Mouse (Mus musculus): ENCODE data around the gene Pop5. TPM values are rescaled to one million over a fixed set of nuclear protein-coding genes. Genes with fewer than 3 reads are reported as not detected.
A peak's percentile ranks its signal among the peaks of the same experiment; 100 is the strongest.

Gene Pop5
- polyA plus RNA-seq, 1 experiment from 2014 or later, result 161 TPM

DNA sequence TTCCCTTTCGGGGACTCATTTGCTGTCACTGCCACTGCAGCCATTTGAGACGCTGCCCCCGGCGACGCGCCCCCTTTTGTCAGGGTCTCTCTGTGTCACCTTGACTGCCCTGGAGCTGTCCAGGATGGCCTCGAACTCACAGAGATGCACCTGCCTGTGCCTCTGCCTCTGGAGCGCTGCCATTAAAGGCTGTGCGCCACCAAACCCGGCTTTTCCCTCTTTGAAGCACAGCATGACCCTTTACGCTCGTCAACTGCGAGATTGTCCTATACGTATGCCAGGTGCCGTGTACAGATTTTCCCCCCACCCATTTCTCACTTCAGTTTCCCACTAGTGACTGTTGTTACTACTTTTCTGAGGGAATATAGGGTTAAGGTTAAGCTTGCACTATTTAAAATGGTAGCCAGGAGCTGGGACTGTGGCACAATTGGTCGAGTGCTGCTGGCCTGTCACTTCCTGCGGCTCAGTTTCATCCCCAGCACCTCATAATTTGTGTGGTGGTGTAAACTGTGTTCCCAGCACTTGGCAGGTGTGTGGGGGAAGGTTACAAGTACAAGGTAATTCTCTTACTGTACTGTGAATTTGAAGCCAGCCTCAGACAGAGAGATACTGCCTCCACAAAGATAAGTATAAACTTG is 44.5 kb downstream of the Pop5 start:
- Histone ChIP-seq H3K27ac (peak overlapping the region; percentile 65; the same call in 1 of the 2 replicates), H3K4me2 (ENCODE audit: low read length) (peak overlapping the region; percentile 79), H3K4me3 (replicated peaks; ENCODE audit: low read depth, low read length) (peak overlapping the region; percentile 91), H3K4me1 (replicated peaks; ENCODE audit: insufficient read depth, low read length) (no peaks in the 10 kb centered on the region), H3K27me3 (ENCODE audit: insufficient read depth, low read length) (no peaks in the 10 kb centered on the region), H3K9ac (ENCODE audit: low read depth, low read length) (peak overlapping the region; percentile 85), H3K36me3 (ENCODE audit: insufficient read depth, low read length) (peaks cover 14% of the 10 kb centered on the region), H3K9me3 (replicated peaks; ENCODE audit: low read length) (no peaks in the 10 kb centered on the region)
- no peak for TF ChIP-seq CTCF (IDR thresholded peaks at IDR 0.05; ENCODE audit: low read depth)
- 4% methylated on average over 17 of the region's 17 CpGs for WGBS
- DNase-seq (ENCODE audit: low spot score), result no peak
- ATAC-seq (replicated peaks; ENCODE audit: low FRiP score, low read depth), result no peak

DNA sequence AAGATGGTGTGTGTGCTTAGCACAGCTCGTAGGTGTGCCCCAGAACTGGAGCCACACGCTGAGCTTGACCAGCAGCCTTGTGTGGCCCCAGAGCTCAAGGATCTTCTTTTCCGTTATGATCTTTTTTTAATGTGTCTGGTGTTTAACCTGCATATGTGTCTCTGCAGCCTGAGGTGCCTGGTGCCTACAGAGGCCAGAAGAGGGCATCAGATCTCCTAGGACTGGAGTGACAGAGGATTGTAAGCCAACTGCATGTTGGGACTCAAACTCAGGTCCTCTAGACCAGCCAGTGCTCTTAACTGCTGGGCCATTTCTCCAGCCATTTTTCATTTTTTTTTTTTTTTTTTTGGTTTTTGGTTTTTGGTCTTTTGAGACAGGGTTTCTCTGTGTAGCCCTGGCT is 49.1 kb downstream of the Pop5 start:
- no peak overlapping the region for H3K27ac ChIP-seq
- H3K4me1 ChIP-seq (replicated peaks; ENCODE audit: insufficient read depth, low read length), result no peaks in the 10 kb centered on the region
- 90% methylated on average over 3 of the region's 3 CpGs for WGBS
- H3K4me3 ChIP-seq (replicated peaks; ENCODE audit: low read depth, low read length), result no peak overlapping the region
- H3K27me3 ChIP-seq (ENCODE audit: insufficient read depth, low read length), result no peaks in the 10 kb centered on the region
- no peak overlapping the region for H3K9ac ChIP-seq (ENCODE audit: low read depth, low read length)
- ATAC-seq (replicated peaks; ENCODE audit: low FRiP score, low read depth) (no peak), DNase-seq (ENCODE audit: low spot score) (no peak)
- H3K36me3 ChIP-seq (ENCODE audit: insufficient read depth, low read length), result peaks cover 23% of the 10 kb centered on the region
- no peak overlapping the region for H3K4me2 ChIP-seq (ENCODE audit: low read length)
- H3K9me3 ChIP-seq (replicated peaks; ENCODE audit: low read length), result no peaks in the 10 kb centered on the region
- TF ChIP-seq CTCF (IDR thresholded peaks at IDR 0.05; ENCODE audit: low read depth), result peak; percentile 56

- DNase-seq (ENCODE audit: low spot score) (no peak), ATAC-seq (replicated peaks; ENCODE audit: low FRiP score, low read depth) (no peak)
- Histone ChIP-seq H3K4me3 (replicated peaks; ENCODE audit: low read depth, low read length) (no peak overlapping the region), H3K4me1 (replicated peaks; ENCODE audit: insufficient read depth, low read length) (peaks cover 10% of the 10 kb centered on the region; the same call in 1 of the 2 replicates), H3K27me3 (ENCODE audit: insufficient read depth, low read length) (no peaks in the 10 kb centered on the region), H3K36me3 (ENCODE audit: insufficient read depth, low read length) (peaks cover 41% of the 10 kb centered on the region), H3K4me2 (ENCODE audit: low read length) (no peak overlapping the region), H3K27ac (no peak overlapping the region), H3K9ac (ENCODE audit: low read depth, low read length) (no peak overlapping the region), H3K9me3 (replicated peaks; ENCODE audit: low read length) (no peaks in the 10 kb centered on the region)
- TF ChIP-seq CTCF (IDR thresholded peaks at IDR 0.05; ENCODE audit: low read depth), result peak; percentile 35; the same call in 1 of the 2 replicates
- 94% methylated on average over 8 of the region's 8 CpGs for WGBS
These were observed 58.5 kb downstream of the Pop5 start for GRCm38 (mm10) chr5:115294173-115294572.

Other genes starting within 250 kb of the Pop5 start
- gene Sppl3, start 224.7 kb upstream of the Pop5 start, polyA plus RNA-seq (2015; fragmentation: Nextera tagmentation; extraction: Ambion mirVana), result 19.0 and 39.4 TPM in 2 replicates
- gene Gm10401, start 137.5 kb upstream of the Pop5 start, polyA plus RNA-seq (2015; fragmentation: Nextera tagmentation; extraction: Ambion mirVana), result 26.6 and 31.3 TPM in 2 replicates
- 105 and 117 TPM in 2 replicates for gene Acads, start 116.5 kb upstream of the Pop5 start, polyA plus RNA-seq (2015; fragmentation: Nextera tagmentation; extraction: Ambion mirVana)
- gene Unc119b, start 100.9 kb upstream of the Pop5 start, polyA plus RNA-seq (2015; fragmentation: Nextera tagmentation; extraction: Ambion mirVana), result 40.8 and 42.7 TPM in 2 replicates
- gene Mlec, start 77.7 kb upstream of the Pop5 start, polyA plus RNA-seq (2015; fragmentation: Nextera tagmentation; extraction: Ambion mirVana), result 43.6 and 44.4 TPM in 2 replicates
- 0.87 and 1.2 TPM in 2 replicates for gene Cabp1, start 41.5 kb upstream of the Pop5 start, polyA plus RNA-seq (2015; fragmentation: Nextera tagmentation; extraction: Ambion mirVana)
- 120 and 124 TPM in 2 replicates for gene Rnf10, start 37.1 kb downstream of the Pop5 start, polyA plus RNA-seq (2015; fragmentation: Nextera tagmentation; extraction: Ambion mirVana)
- 44.7 and 46.6 TPM in 2 replicates for gene Coq5, start 43.8 kb downstream of the Pop5 start, polyA plus RNA-seq (2015; fragmentation: Nextera tagmentation; extraction: Ambion mirVana)
- gene Dynll1, start 65.2 kb downstream of the Pop5 start, polyA plus RNA-seq (2015; fragmentation: Nextera tagmentation; extraction: Ambion mirVana), result 1,395 and 1,475 TPM in 2 replicates
- gene Srsf9, start 91.3 kb downstream of the Pop5 start, polyA plus RNA-seq (2015; fragmentation: Nextera tagmentation; extraction: Ambion mirVana), result 234 and 251 TPM in 2 replicates
- gene Gatc, start 105.3 kb downstream of the Pop5 start, polyA plus RNA-seq (2015; fragmentation: Nextera tagmentation; extraction: Ambion mirVana), result 19.8 and 20.8 TPM in 2 replicates
- gene Triap1, start 105.4 kb downstream of the Pop5 start, polyA plus RNA-seq (2015; fragmentation: Nextera tagmentation; extraction: Ambion mirVana), result 58.7 and 59.0 TPM in 2 replicates
- gene Cox6a1, start 113.1 kb downstream of the Pop5 start, polyA plus RNA-seq (2015; fragmentation: Nextera tagmentation; extraction: Ambion mirVana), result 1,591 and 1,635 TPM in 2 replicates
- gene Msi1, start 193.8 kb downstream of the Pop5 start, polyA plus RNA-seq (2015; fragmentation: Nextera tagmentation; extraction: Ambion mirVana), result 12.4 and 13.3 TPM in 2 replicates
- gene Pla2g1b, start 230.4 kb downstream of the Pop5 start, polyA plus RNA-seq (2015; fragmentation: Nextera tagmentation; extraction: Ambion mirVana), result 0.97 and 0.98 TPM in 2 replicates
- gene Sirt4, start 248.9 kb downstream of the Pop5 start, polyA plus RNA-seq (2015; fragmentation: Nextera tagmentation; extraction: Ambion mirVana), result 19.6 and 20.2 TPM in 2 replicates

Data from kidney, postnatal 0 days (tissue).